Mouse (Mus musculus): Measurements from ENCODE around the gene Lhx4. TPM values are rescaled to one million over a fixed set of nuclear protein-coding genes. Genes with fewer than 3 reads are reported as not detected.
A peak's percentile ranks its signal among the peaks of the same experiment; 100 is the strongest.

Gene Lhx4
- polyA plus RNA-seq, 1 experiment from 2014 or later, result 0.27 TPM

DNA sequence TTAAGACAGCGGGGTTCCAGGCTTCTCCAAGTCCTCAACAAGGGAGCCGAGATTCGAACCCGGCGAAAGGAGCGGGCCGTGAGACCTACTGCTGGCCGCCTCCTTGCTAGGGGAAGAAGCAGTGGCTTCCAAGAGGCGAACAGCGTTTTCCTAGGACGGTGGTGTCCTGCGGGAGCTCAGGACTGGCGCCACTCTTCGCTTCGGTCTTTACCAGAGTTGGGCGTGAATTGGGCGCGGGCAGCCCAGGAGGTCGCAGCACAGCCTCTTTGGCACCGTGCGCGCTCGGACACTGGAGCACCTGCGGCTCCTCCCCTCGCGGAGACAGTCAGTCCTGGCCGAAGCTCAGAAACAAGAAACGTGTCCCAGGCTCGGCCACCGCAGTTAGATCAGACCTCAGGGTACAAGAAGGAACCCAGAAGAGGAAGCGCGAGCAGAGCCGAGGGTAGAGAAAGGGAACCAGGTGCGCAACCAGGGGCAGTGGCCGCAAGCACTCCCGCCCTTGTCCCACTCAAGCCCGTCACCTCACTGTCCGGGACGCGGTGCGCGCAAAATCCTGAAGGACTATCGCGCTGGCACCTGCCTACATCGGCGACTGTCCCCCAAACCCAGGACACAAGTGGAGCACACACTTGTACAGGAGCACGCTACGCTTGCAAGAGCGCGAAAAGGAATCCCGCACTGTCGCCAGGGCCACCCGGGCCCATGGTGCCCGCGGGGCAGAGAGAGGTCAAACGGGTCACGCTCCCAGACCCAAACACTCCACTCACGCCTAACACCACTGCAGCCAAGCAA is 14.3 kb downstream of the Lhx4 start:
- Histone ChIP-seq H3K4me1 (replicated peaks; ENCODE audit: control insufficient read depth, insufficient read depth, low read length) (peaks cover 9% of the 10 kb centered on the region), H3K9ac (ENCODE audit: low read length) (no peak overlapping the region), H3K9me3 (ENCODE audit: control insufficient read depth, low read length) (no peaks in the 10 kb centered on the region), H3K27ac (ENCODE audit: low read depth) (no peak overlapping the region), H3K4me2 (ENCODE audit: low read length) (no peak overlapping the region), H3K27me3 (replicated peaks; ENCODE audit: control insufficient read depth, insufficient read depth, low read length) (peaks cover 100% of the 10 kb centered on the region), H3K36me3 (ENCODE audit: control insufficient read depth, insufficient read depth, low read length) (no peaks in the 10 kb centered on the region), H3K4me3 (ENCODE audit: low read depth, low read length) (no peak overlapping the region; the same call in 1 of the 2 replicates)
- DNase-seq (ENCODE audit: low spot score) (peak; percentile 68), ATAC-seq (replicated peaks; ENCODE audit: low FRiP score, low TSS enrichment, low read depth) (no peak)
- WGBS, result under 1% methylated on average over 58 of the region's 58 CpGs

DNA sequence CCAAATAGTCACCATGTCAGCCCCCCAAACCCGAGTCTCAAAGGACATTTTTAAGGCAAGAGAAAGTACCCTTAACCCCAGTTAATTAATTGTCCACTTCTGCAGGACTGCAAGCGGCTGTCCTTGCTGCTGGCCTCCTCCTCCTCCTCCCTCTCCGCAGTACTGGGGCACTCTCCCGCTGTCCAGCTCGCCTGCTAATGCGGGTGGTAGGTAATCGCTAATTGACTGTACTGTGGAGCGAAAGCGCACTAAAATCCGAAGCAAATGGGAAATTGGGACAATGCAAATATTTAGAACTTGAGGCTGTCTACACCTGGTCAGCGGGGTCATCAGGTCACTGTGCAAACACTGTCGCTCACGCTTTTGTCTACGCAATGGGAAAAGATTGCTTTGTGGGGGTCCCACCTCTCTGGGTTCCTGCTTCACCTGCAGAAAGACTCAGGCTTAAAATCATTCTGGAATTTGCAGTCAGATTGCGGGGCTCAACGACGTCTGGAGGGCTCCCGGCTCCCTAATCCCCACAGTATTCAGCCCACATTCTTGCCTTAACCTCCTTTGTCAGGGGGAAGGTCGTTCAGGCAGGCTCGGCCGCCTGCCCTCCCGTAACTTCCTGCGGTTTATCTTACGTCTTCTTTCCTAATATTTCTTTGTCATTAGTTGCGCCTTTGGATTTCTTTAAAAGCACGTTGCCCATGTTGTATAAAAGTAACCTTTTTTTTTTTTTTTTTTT is 15.2 kb downstream of the Lhx4 start:
- ATAC-seq (replicated peaks; ENCODE audit: low FRiP score, low TSS enrichment, low read depth) (no peak), DNase-seq (ENCODE audit: low spot score) (no peak)
- no peak overlapping the region for H3K9ac ChIP-seq (ENCODE audit: low read length)
- no peak overlapping the region for H3K4me3 ChIP-seq (ENCODE audit: low read depth, low read length)
- H3K27ac ChIP-seq (ENCODE audit: low read depth), result no peak overlapping the region
- no peak overlapping the region for H3K4me2 ChIP-seq (ENCODE audit: low read length)
- no peaks in the 10 kb centered on the region for H3K9me3 ChIP-seq (ENCODE audit: control insufficient read depth, low read length)
- H3K4me1 ChIP-seq (replicated peaks; ENCODE audit: control insufficient read depth, insufficient read depth, low read length), result peaks cover 2% of the 10 kb centered on the region
- peaks cover 100% of the 10 kb centered on the region for H3K27me3 ChIP-seq (replicated peaks; ENCODE audit: control insufficient read depth, insufficient read depth, low read length)
- WGBS, result under 1% methylated on average over 26 of the region's 26 CpGs
- H3K36me3 ChIP-seq (ENCODE audit: control insufficient read depth, insufficient read depth, low read length), result no peaks in the 10 kb centered on the region

DNA sequence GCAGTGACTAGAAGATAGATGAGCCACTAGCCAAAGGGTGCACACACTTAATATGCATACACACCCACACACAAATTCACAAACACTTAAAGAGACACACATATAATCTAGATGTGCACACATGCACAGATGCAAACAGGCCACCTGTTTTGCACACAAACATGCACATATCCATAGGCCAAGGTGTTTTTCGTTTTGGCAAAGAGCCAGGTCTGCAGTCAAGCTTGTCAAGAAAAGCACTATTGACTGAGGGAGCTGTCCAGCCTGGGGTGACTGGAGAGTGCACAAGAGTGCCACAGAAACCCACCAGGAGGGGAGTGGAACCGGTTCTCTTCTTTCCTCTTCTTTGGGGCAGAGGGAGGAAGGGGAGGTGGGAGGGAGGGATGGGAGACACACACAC is 20.3 kb downstream of the Lhx4 start:
- no peaks in the 10 kb centered on the region for H3K9me3 ChIP-seq (ENCODE audit: control insufficient read depth, low read length)
- DNase-seq (ENCODE audit: low spot score) (no peak), ATAC-seq (replicated peaks; ENCODE audit: low FRiP score, low TSS enrichment, low read depth) (no peak)
- no peak overlapping the region for H3K9ac ChIP-seq (ENCODE audit: low read length)
- no peak overlapping the region for H3K4me2 ChIP-seq (ENCODE audit: low read length)
- H3K27ac ChIP-seq (ENCODE audit: low read depth), result no peak overlapping the region
- H3K4me1 ChIP-seq (replicated peaks; ENCODE audit: control insufficient read depth, insufficient read depth, low read length), result no peaks in the 10 kb centered on the region
- no peaks in the 10 kb centered on the region for H3K36me3 ChIP-seq (ENCODE audit: control insufficient read depth, insufficient read depth, low read length)
- H3K4me3 ChIP-seq (ENCODE audit: low read depth, low read length), result no peak overlapping the region
- WGBS, result 0% methylated on average over 2 of the region's 2 CpGs
- peaks cover 90% of the 10 kb centered on the region for H3K27me3 ChIP-seq (replicated peaks; ENCODE audit: control insufficient read depth, insufficient read depth, low read length)

DNA sequence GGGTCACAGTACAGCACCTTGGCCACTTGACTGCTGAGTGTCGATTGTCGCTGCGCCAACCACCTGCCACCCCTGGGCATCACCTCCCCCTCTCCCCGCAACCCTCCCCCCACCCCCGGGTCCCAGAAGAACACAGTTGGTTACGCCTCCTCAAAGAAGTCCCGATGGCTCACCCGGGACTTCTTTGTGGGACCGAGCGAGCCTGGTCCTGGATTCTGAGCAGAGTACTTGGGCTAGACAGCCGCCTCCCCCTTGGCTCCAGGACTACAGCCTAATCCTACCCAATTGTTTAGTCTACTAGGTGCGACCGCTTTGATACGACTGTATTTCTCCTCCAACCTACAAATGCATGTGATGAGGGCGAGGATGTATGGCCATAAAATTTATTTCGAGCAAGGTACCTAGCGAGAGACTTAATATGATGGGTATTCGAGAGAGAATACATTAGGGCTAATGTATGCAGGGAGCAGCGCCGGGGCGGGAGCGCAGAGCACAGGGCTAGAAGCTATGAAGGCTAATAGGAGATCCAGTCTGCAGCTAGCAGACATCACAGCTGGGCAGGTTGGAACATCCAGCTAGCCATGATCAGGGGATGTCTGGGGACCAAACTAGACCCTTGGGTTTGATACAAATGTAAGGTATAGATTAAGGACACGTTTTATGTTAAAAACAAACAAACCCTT is 22.2 kb downstream of the Lhx4 start:
- H3K27ac ChIP-seq (ENCODE audit: low read depth), result no peak overlapping the region
- no peak overlapping the region for H3K4me2 ChIP-seq (ENCODE audit: low read length)
- no peak overlapping the region for H3K4me3 ChIP-seq (ENCODE audit: low read depth, low read length)
- H3K27me3 ChIP-seq (replicated peaks; ENCODE audit: control insufficient read depth, insufficient read depth, low read length), result peaks cover 72% of the 10 kb centered on the region
- no peak overlapping the region for H3K9ac ChIP-seq (ENCODE audit: low read length)
- no peaks in the 10 kb centered on the region for H3K4me1 ChIP-seq (replicated peaks; ENCODE audit: control insufficient read depth, insufficient read depth, low read length)
- DNase-seq (ENCODE audit: low spot score) (no peak), ATAC-seq (replicated peaks; ENCODE audit: low FRiP score, low TSS enrichment, low read depth) (no peak)
- H3K9me3 ChIP-seq (ENCODE audit: control insufficient read depth, low read length), result no peaks in the 10 kb centered on the region
- 1% methylated on average over 23 of the region's 23 CpGs for WGBS
- no peaks in the 10 kb centered on the region for H3K36me3 ChIP-seq (ENCODE audit: control insufficient read depth, insufficient read depth, low read length)

DNA sequence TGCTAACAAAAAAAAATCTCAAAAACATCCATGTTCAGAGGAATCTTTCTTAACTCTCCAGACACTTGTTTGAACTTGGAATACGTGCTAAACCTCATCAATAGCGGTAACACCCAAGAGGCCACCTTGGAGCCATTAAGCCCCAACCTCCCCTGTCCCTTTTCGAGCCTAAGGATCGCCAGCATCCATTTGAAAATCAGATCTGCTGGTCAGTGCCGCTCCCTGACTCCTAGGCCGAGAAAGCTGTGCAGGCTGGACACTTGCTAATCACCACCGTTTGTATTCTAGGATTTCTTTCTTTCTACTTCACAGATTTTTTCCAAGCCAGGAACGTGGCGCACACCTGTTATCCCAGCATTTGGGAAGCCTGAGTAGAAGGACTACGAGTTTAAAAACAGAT is 23.7 kb downstream of the Lhx4 start:
- Histone ChIP-seq H3K4me2 (ENCODE audit: low read length) (no peak overlapping the region), H3K4me3 (ENCODE audit: low read depth, low read length) (no peak overlapping the region), H3K27ac (ENCODE audit: low read depth) (no peak overlapping the region), H3K9ac (ENCODE audit: low read length) (no peak overlapping the region), H3K36me3 (ENCODE audit: control insufficient read depth, insufficient read depth, low read length) (no peaks in the 10 kb centered on the region), H3K9me3 (ENCODE audit: control insufficient read depth, low read length) (no peaks in the 10 kb centered on the region), H3K4me1 (replicated peaks; ENCODE audit: control insufficient read depth, insufficient read depth, low read length) (no peaks in the 10 kb centered on the region), H3K27me3 (replicated peaks; ENCODE audit: control insufficient read depth, insufficient read depth, low read length) (peaks cover 72% of the 10 kb centered on the region)
- WGBS, result 28% methylated on average over 10 of the region's 10 CpGs
- DNase-seq (ENCODE audit: low spot score), result no peak
- ATAC-seq (replicated peaks; ENCODE audit: low FRiP score, low TSS enrichment, low read depth), result no peak

DNA sequence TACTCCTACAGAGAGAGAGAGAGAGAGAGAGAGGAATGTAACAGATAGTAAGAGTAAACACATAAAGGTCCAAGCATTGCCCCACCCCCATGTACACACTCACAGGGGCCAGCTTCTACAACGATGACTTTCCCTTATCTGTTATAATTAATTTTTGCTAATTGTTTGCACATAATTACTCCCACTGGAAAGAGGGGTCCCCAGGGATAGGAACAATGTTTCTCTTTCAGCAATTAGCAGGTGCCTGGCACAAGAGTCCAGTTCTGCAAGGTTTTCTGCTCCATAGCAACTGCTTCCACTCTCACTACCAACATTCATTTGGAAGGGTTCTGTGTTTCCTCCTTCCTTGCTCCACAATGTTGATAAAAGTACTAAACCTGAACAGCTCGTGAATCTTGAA is 25.6 kb downstream of the Lhx4 start:
- Histone ChIP-seq H3K36me3 (ENCODE audit: control insufficient read depth, insufficient read depth, low read length) (no peaks in the 10 kb centered on the region), H3K27me3 (replicated peaks; ENCODE audit: control insufficient read depth, insufficient read depth, low read length) (peaks cover 59% of the 10 kb centered on the region), H3K4me1 (replicated peaks; ENCODE audit: control insufficient read depth, insufficient read depth, low read length) (no peaks in the 10 kb centered on the region), H3K4me2 (ENCODE audit: low read length) (no peak overlapping the region), H3K27ac (ENCODE audit: low read depth) (no peak overlapping the region), H3K4me3 (ENCODE audit: low read depth, low read length) (no peak overlapping the region), H3K9me3 (ENCODE audit: control insufficient read depth, low read length) (no peaks in the 10 kb centered on the region), H3K9ac (ENCODE audit: low read length) (no peak overlapping the region)
- 51% methylated on average over 2 of the region's 2 CpGs for WGBS
- no peak for ATAC-seq (replicated peaks; ENCODE audit: low FRiP score, low TSS enrichment, low read depth)
- DNase-seq (ENCODE audit: low spot score), result no peak

DNA sequence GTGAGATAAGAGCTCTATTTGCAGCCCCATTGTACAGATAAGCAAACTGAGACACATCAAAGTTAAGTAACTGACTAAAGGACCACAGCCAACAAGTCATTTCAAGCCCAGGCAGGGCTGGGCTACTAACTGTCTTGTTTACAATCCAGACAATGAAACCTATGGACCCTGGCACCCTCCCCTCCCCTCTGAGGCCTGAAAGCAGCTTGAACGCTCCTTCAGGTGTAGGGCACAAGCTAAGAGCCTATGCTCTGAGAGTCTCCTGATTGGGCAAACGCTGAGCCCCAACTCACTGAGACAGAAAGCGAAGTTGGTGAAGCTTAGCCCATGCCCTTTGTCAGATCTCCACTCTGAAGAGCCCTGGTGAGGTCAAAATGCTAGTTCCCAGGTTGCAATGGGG is 27.2 kb downstream of the Lhx4 start:
- peaks cover 43% of the 10 kb centered on the region for H3K27me3 ChIP-seq (replicated peaks; ENCODE audit: control insufficient read depth, insufficient read depth, low read length)
- WGBS, result 74% methylated on average over 3 of the region's 3 CpGs
- no peak for DNase-seq (ENCODE audit: low spot score)
- H3K9me3 ChIP-seq (ENCODE audit: control insufficient read depth, low read length), result no peaks in the 10 kb centered on the region
- H3K4me2 ChIP-seq (ENCODE audit: low read length), result no peak overlapping the region
- H3K4me3 ChIP-seq (ENCODE audit: low read depth, low read length), result no peak overlapping the region
- no peak overlapping the region for H3K9ac ChIP-seq (ENCODE audit: low read length)
- H3K4me1 ChIP-seq (replicated peaks; ENCODE audit: control insufficient read depth, insufficient read depth, low read length), result no peaks in the 10 kb centered on the region
- no peak overlapping the region for H3K27ac ChIP-seq (ENCODE audit: low read depth)
- ATAC-seq (replicated peaks; ENCODE audit: low FRiP score, low TSS enrichment, low read depth), result no peak
- no peaks in the 10 kb centered on the region for H3K36me3 ChIP-seq (ENCODE audit: control insufficient read depth, insufficient read depth, low read length)

DNA sequence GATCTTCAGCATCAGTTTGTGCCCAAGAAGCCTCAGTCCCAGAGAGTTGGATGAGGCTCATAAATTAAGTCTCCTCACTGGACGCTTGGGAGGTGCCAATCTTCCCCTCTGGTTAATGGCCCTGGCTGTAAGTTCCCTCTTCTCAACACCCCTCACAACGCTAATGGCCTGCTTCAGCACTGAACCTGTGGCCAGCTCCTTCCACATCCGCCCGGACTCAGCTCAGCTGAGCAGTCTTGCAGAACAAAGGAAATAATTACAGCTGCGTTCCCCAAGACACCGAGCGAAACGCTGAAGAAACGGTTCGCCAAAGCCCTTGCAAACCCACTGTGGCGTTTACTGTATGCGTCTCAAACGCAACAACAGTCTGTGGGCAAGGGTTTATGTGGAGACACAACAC is 29.3 kb downstream of the Lhx4 start:
- no peak overlapping the region for H3K4me3 ChIP-seq (ENCODE audit: low read depth, low read length)
- H3K4me2 ChIP-seq (ENCODE audit: low read length), result peak overlapping the region; percentile 31
- H3K36me3 ChIP-seq (ENCODE audit: control insufficient read depth, insufficient read depth, low read length), result no peaks in the 10 kb centered on the region
- DNase-seq (ENCODE audit: low spot score) (peak; percentile 86), ATAC-seq (replicated peaks; ENCODE audit: low FRiP score, low TSS enrichment, low read depth) (no peak)
- no peaks in the 10 kb centered on the region for H3K9me3 ChIP-seq (ENCODE audit: control insufficient read depth, low read length)
- no peaks in the 10 kb centered on the region for H3K4me1 ChIP-seq (replicated peaks; ENCODE audit: control insufficient read depth, insufficient read depth, low read length)
- H3K27ac ChIP-seq (ENCODE audit: low read depth), result no peak overlapping the region
- H3K9ac ChIP-seq (ENCODE audit: low read length), result no peak overlapping the region
- H3K27me3 ChIP-seq (replicated peaks; ENCODE audit: control insufficient read depth, insufficient read depth, low read length), result peaks cover 22% of the 10 kb centered on the region
- 0% methylated on average over 13 of the region's 13 CpGs for WGBS

Measured in intestine, embryonic 14.5 days (tissue).